Mouse (Mus musculus) hematopoietic stem cell, adult 5-6 weeks (primary cell): ENCODE results near the gene Vps39. TPM values are rescaled to one million over a fixed set of nuclear protein-coding genes. Genes with fewer than 3 reads are reported as not detected.

ENCODE experiments used
- ATAC-seq, 2 experiments: fragments of 125-278 bp in 1 of 2; replicated peaks in 1 of 2; 2 replicates each; pipeline ENCODE4 v1.8.0; 2016 to 2017; ENCODE audit warnings: inconsistent platforms in 2 of 2, mild to moderate bottlenecking in 2 of 2, moderate number of reproducible peaks in 2 of 2, low read depth in 1 of 2, moderate TSS enrichment in 1 of 2; ENCODE audit not compliant: low FRiP score in 2 of 2, poor library complexity in 2 of 2, severe bottlenecking in 2 of 2, insufficient read depth in 1 of 2, low TSS enrichment in 1 of 2
- total RNA-seq: library from RNA; stranded (forward); fragments of 172-1452, 232-1000 nt; gene quantifications from 2 replicates; pipeline ENCODE4 v1.2.3, GENCODE M21; 2017

The Vps39 gene
- total RNA-seq, result 53.1 and 73.5 TPM in 2 replicates

GRCm38 (mm10) chr2:120352682-120353646, at the start of gene Vps39:
Gene Vps39, minus strand, starts transcription at chr2:120353137.
- ATAC-seq, result peak; percentile 90 to 91

GRCm38 (mm10) chr2:120397951-120398350, 45.0 kb upstream of the Vps39 start:
- ATAC-seq, result no peak

- ATAC-seq, result no peak
These were observed 39.5 kb upstream of the Vps39 start for GRCm38 (mm10) chr2:120392406-120392805.

GRCm38 (mm10) chr2:120390934-120391333, 38.0 kb upstream of the Vps39 start:
- no peak for ATAC-seq

GRCm38 (mm10) chr2:120389376-120389775, 36.4 kb upstream of the Vps39 start:
- no peak for ATAC-seq

- no peak for ATAC-seq
These were observed 34.4 kb upstream of the Vps39 start for GRCm38 (mm10) chr2:120387291-120387690.

- ATAC-seq, result no peak
These were observed 33.3 kb upstream of the Vps39 start for GRCm38 (mm10) chr2:120386264-120386663.

- ATAC-seq, result no peak
These were observed 20.9 kb upstream of the Vps39 start for GRCm38 (mm10) chr2:120373858-120374257.

GRCm38 (mm10) chr2:120367416-120368207, 14.7 kb upstream of the Vps39 start:
- ATAC-seq, result no peak

- no peak for ATAC-seq
These were observed 13.6 kb upstream of the Vps39 start for GRCm38 (mm10) chr2:120366501-120366900.

GRCm38 (mm10) chr2:120360425-120360824, 7.5 kb upstream of the Vps39 start:
- ATAC-seq, result no peak

GRCm38 (mm10) chr2:120351321-120351720, 1.6 kb downstream of the Vps39 start:
- no peak for ATAC-seq

- peak; percentile 82 to 83 for ATAC-seq
These were observed 4.8 kb downstream of the Vps39 start for GRCm38 (mm10) chr2:120348120-120348519.

- ATAC-seq, result no peak
These were observed 11.2 kb downstream of the Vps39 start for GRCm38 (mm10) chr2:120341741-120342140.

- ATAC-seq, result no peak
These were observed 15.1 kb downstream of the Vps39 start for GRCm38 (mm10) chr2:120337886-120338285.

GRCm38 (mm10) chr2:120331575-120331974, 21.4 kb downstream of the Vps39 start:
- no peak for ATAC-seq

- no peak for ATAC-seq
These were observed 37.9 kb downstream of the Vps39 start for GRCm38 (mm10) chr2:120315077-120315476.

- ATAC-seq, result no peak
These were observed 38.5 kb downstream of the Vps39 start for GRCm38 (mm10) chr2:120314487-120314886.
